Mouse (Mus musculus) embryonic fibroblast, embryonic 13.5 days (primary cell): ENCODE data around the gene Smad5.

Source experiments
- CTCF ChIP-seq: IDR thresholded peaks from 2 replicates; pipeline ENCODE4 v1.5.1; 2011; ENCODE audit warnings: mild to moderate bottlenecking, control low read depth, low read length, moderate library complexity, borderline replicate concordance; ENCODE audit not compliant: insufficient read depth
- POLR2A ChIP-seq: IDR thresholded peaks from 2 replicates; pipeline ENCODE4 v1.6.1; 2011; ENCODE audit warnings: low read depth, mild to moderate bottlenecking, control low read depth, low read length, moderate library complexity

DNA sequence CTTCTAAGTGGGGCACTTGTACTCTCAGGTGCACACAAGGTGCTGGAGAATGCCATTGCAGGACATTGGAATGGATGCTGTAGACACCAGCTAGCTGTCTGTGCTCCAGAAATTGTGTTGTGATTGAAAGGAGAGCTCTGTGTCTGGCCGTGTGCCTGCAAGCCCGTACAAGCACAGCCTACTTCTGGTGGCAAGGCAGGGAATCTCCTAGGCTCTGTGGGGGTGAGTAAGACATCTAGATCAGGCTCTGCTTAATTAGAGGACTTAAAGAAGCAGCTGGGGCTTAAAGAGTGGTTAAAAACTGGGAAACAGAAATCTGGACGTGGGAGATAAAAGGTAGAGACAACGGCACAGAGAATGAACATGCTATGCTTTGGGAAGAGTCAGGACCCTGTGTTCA, 4.8 kb downstream of the Smad5 start:
- TF ChIP-seq POLR2A (no peak), CTCF (no peak)
